Mouse (Mus musculus): ENCODE measurements at regions not wholly inside any gene's neighbourhood (a gene's known extent, or its start where the extent isn't known, plus 50 kb on each side); places are given as distances from the start of the nearest gene placed in this dataset.
A peak's percentile ranks its signal among the peaks of the same experiment; 100 is the strongest.

GRCm38 (mm10) chr1:76958706-76959105 lies 556.2 kb downstream of the Epha4 start:
- peak; percentile 26 to 51 for DNase-seq

DNA sequence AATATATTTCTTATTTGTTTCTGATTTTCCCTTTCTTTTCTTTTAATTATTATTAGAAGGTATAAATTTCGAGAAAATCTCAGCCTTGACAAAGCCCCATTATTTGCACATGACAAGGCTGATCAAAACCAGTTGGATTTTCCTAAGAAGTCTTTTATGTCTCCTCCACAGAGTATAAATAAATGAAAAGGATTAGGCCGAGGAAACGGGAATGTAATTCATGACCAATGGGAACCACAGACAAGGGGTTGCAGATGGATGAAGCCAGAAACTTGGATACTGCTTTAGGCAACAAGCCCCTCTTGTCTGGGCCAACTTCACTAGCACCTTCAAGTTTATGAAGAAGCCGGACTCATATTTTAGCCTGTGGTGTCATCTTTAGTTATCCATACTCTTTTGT lies 542.4 kb downstream of the Epha4 start:
- DNase-seq: no peak

DNA sequence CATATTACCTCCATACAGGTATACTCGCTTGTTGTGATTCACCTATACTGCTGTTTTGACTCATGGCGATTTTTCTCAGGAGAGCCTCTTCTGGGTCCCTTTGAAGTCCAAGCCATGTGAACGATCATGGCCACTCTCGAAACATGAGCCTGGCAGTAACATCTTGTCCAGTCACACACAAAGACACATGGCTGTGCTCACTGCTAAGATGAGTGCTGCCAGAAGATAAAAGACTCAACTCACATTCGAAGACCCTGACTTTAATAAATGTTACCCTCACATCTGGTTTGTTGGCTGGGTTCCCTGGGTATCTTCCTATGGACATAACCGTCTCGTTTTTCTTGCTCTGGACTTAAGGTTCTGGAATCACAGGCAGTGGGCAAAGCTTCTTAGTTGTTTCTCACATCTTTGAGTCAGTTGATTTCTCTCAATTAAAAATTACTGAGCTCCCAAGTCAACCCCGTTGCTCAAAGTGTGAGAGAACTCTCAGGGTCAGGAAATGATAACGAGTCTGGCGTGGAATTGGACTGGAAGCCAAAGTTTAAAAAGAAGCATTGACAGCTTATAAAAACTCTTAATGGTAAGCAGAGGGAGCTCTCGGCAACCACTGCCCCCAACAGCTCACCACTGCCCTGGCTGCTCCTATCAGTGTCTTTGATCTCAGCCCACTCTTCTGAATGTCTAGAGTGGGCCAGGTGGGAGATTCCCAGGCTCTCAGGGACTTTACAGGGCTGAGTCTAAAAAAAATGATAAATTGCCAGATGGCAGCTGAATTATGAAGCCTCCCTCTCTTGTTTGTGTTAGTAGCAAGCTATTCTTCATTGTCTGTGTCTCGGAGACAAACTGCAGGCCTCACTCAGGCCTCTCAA lies 539.6 kb downstream of the Epha4 start:
- DNase-seq: no peak

DNA sequence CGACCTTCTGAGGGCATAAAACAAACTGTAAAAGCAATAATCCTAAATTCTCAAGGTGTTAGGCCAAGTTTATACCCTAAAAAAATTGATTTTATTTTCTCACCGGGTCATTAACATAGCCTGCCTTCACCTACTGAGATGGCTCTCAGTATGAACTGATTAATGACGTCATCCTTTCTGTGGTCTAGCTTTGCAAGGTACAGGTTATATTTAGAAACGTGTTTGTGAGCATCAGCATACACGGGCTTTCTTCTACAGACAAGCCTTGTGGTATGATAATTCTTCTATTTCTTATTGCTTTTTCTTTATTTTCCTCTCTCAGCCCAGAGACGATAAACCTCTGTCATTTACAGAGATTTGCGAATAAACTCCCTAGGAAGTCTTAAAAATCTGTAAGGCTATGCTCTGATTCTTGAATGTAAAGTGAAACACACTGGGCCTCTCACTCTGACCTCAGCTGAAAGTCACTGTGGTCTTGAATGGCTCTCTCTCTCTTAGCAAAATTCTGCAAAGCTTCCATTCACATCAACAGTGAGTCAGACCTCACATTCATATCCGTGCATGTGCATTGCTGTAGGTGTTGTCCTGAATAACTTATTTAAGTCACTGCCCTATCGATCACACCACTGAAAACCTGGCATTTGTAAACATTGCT lies 534.3 kb downstream of the Epha4 start:
- no peak for DNase-seq

GRCm38 (mm10) chr1:76993776-76994175 lies 521.1 kb downstream of the Epha4 start:
- DNase-seq: no peak

GRCm38 (mm10) chr1:77008001-77008400 lies 506.9 kb downstream of the Epha4 start:
- DNase-seq: no peak

DNA sequence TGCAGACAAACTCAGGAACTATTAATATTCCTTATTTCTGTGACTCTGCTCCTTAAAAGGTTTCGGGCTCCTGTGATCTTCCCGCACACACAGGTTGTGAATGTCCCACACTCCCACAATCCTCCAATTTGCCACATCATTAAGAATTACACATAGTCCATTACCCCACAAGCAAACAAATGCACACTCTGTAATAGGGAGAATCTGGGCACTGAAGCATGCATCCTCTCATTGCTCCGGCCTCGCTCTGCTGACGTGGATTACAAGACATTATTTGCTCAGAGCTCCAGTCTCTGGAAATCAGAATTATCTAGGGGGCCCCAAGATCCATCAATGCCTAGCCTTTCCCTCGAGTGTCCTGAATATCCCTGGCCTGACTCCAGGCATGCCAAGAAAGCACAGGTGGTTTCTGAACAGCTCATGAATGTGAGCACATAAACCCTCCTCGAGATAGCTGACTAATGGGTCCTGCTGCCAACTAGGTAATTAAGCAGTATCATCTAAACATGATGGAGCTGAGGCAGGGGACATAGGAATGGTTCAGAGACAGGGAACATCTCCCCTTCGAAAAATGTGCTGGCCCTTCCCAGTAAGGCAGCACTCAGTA lies 504.2 kb downstream of the Epha4 start:
- peak; percentile 55 to 67 for DNase-seq

DNA sequence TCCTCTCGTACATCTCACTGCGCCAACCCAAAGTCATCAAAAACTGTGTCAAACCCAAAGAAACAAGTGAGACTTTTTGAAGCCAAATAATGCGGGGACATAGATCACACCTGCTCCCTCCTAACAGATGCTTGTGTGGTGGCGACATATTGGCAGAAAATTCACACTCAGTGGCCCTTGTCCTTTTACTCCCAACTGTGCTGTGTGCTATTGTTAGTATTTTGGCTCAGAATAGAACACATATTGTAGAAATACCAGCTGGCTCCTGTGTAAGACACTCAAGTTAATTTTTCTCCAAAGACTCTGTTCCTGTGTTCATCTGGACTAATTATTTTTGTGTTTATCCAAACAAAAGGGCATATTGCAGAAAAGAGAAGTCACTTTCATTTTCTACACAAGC lies 487.2 kb downstream of the Epha4 start:
- DNase-seq: peak in 1 of 2 experiments; percentile 50

DNA sequence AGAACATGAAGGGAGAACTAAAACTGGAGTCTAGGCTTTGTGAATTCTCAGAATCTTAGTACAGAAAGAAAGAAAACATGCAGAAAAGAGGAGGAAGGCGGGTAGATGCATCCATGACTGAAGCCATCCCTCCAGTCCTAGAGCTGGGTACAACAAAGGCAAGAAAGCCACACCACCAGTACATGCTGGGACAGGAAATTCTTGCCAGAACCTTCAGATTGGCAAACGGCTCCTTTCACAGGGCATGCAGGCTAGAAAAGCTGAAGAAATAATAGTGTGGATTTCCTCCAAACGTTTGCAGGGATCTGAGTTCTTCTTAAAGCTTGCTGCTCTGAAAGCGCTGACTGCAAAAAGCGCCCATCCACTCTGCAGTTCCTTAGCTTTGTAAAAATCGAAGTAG lies 486.7 kb downstream of the Epha4 start:
- DNase-seq: peak in 1 of 2 experiments; percentile 52

- DNase-seq: peak in 1 of 2 experiments; percentile 37
Measured at GRCm38 (mm10) chr1:77029091-77029490, 485.8 kb downstream of the Epha4 start.

GRCm38 (mm10) chr1:77043749-77044564 lies 470.9 kb downstream of the Epha4 start:
- peak; percentile 89 for DNase-seq

DNA sequence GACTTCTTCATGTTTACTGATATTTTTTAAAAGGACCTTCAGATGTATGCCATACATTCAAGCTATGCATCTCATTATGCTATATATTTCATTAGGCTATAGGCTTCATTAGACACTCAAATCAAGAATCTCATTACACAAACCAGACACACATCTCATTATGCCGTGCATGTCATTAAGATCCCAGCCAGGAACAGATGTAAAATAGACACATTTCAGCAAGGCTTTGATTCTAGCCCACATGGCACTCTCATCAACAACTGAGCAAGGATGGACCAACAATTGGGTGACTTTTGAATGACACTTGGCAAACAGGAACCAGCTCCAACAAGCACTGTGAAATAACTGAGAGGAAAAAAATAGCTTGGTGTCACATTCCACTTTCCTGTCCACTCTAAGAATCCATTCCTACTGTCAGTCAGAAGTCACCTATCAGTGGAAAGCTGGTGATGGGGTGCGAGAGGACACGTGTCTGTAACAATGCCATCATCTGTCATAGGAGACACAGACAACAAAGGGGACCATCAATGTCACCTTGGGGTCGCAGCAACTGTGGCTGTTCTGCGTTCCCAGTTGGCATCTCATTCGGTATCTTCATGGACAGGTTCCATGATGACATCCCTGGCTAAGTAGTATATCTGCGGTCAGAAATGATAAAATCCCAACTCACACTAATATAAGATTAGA lies 466.0 kb downstream of the Epha4 start:
- no peak for DNase-seq

DNA sequence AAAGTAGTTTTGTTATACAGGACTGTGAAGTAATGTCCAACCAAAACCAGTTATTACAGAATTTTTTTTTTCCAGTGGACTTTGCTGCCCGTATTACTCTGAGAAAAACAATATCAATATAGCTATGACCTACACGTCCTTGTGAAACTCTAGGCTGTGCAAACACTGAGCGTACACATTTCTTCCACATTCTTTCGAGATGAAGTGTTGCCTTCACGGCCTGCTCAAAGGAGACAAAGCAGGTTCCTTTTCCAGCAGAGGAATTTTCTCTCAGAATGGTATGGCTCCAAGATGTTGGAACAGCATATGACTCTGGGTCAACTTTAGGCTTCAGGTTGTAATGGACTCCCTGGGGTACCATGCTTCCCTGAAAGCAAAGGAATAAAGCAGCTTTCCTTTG lies 463.6 kb downstream of the Epha4 start:
- DNase-seq: no peak

DNA sequence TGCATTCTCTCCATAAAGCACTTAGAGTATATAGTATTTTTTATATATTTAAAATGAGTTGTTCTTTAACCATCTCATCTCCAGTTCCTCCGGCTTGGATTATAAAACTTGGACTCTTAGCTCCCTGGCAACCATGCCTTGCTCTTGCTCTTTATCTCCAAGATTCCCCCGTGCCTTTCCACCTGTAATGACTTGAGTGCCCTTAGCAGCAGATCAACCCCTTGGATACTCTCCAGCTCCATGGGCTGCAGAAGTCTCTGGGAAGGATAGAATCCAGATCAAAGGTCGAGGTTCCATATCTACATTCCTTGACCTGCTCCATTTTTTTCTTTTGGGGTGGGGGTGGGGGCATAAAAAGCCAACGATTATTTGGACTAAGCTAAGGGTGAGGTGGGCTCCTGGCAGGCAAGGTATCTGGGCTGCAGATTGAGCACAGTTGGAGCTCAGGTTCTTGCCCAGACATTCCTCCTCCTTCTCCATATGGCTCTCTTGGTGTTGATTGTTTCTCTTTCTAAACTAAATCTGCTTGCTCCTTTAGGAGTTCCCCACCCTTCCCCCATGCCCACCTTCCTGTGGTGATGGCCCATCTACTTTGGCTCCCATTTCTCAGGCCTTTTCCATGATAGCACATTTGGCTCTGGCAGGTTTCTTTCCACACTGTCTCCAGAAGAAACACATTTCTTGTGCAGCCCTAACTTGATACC lies 460.9 kb downstream of the Epha4 start:
- DNase-seq: peak; percentile 90 to 94

- DNase-seq: no peak
Measured at GRCm38 (mm10) chr1:77062468-77062867, 452.4 kb downstream of the Epha4 start.

DNA sequence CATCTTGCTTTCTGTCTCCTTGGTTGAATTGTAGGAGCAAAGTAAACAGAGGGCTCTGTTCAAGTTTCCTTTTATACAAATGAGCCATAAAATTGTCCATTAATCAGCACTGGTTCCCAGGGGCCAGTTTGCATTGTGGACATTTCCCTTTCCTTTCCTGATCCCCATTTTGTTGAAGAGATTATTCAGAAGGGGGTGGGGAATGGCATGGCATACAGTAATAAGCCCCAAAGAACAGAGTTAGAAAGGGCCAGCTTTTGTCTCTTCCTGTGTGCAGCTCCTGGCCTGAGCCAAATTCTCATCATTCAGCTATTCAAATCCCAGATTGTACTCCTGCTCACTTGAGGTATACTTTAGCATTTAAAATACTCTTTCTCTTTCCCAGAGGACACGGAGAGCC lies 441.8 kb downstream of the Epha4 start:
- DNase-seq: no peak

- peak; percentile 73 to 89 for DNase-seq
Measured at GRCm38 (mm10) chr1:77074926-77075885, 439.7 kb downstream of the Epha4 start.

DNA sequence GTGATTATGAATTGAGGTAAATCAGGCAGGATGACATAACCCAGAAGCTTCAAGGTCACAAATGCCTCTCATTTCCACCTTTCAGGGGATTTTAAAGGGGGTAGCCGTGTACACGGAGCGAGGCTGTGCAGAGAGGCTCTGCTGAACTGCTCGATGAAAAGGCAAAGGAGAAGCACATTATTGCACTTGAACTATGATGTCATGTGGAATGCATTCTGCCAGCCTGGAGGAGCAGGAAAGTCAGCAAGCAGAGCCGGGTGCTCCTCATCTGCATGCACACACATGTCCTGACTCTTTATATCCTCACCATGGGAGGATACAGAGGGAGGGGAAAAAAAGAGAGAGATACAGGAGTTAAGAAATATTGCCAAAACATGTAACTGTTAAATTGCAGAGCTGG lies 434.1 kb downstream of the Epha4 start:
- DNase-seq: no peak

DNA sequence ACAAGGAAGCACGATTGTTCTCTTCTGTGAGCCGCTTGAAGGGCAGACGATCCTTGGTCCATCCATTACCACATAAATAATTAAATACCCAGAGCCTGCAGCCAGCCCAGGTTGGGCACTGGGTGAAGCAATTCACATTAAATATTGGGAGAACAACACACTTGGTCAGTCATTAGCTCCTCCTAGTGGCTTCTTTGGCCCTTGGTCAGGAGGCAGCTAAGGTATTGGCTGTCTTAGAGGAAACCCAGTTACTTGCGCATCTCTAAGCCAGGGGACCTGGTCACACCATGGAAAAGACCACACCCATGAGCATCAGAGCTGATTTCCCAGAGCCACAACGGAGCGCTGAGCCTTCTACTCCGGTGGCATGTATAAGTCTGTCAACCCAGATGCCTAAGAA lies 433.2 kb downstream of the Epha4 start:
- peak; percentile 66 to 73 for DNase-seq

- DNase-seq: no peak
Measured at GRCm38 (mm10) chr1:77082410-77082809, 432.5 kb downstream of the Epha4 start.
